Mouse (Mus musculus): ENCODE measurements at regions not wholly inside any gene's neighbourhood (a gene's known extent, or its start where the extent isn't known, plus 50 kb on each side); places are given as distances from the start of the nearest gene placed in this dataset.

- H3K9me3 ChIP-seq (replicated peaks; ENCODE audit: insufficient read depth, low read length) = no peaks in the 10 kb centered on the region
- H3K4me3 ChIP-seq (ENCODE audit: control insufficient read depth in 1 of 2, insufficient read depth in 1 of 2, low read depth in 2 of 2, low read length in 2 of 2) = no peak overlapping the region
- TF ChIP-seq CHD2 (IDR thresholded peaks at IDR 0.05; ENCODE audit: low read length) = no peak
- TF ChIP-seq TCF12 (IDR thresholded peaks at IDR 0.05; ENCODE audit: low read depth, low read length) = no peak
- no peak for TF ChIP-seq JUND (IDR thresholded peaks at IDR 0.05; ENCODE audit: low read depth, low read length)
- TF ChIP-seq POLR2AphosphoS5 (IDR thresholded peaks at IDR 0.05; ENCODE audit: borderline replicate concordance, low read depth, low read length) = no peak
- TF ChIP-seq POLR2AphosphoS2 (IDR thresholded peaks at IDR 0.05; ENCODE audit: low read length) = no peak
- no peak for TF ChIP-seq SIN3A (IDR thresholded peaks at IDR 0.05; ENCODE audit: low read length)
- TF ChIP-seq KAT2A (conservative IDR thresholded peaks at IDR 0.05; ENCODE audit: low read depth, low read length) = no peak
- no peak for TF ChIP-seq BHLHE40 (IDR thresholded peaks at IDR 0.05; ENCODE audit: borderline replicate concordance, low read depth, low read length)
- H3K79me2 ChIP-seq (ENCODE audit: control insufficient read depth, insufficient read depth, low read length, poor library complexity) = no peaks in the 10 kb centered on the region
- H3K27ac ChIP-seq (ENCODE audit: control insufficient read depth, low read depth, low read length) = no peak overlapping the region
- no peaks in the 10 kb centered on the region for H3K36me3 ChIP-seq (ENCODE audit: control insufficient read depth in 1 of 2, insufficient read depth in 2 of 2, low read length in 2 of 2)
- no peak for DNase-seq (ENCODE audit: low read depth, low spot score)
- no peaks in the 10 kb centered on the region for H3K4me1 ChIP-seq (ENCODE audit: control insufficient read depth in 1 of 2, insufficient read depth in 2 of 2, low read length in 2 of 2)
- no peaks in the 10 kb centered on the region for H3K27me3 ChIP-seq (ENCODE audit: control insufficient read depth in 1 of 2, insufficient read depth in 2 of 2, low read length in 2 of 2)
- H3K9ac ChIP-seq (ENCODE audit: control insufficient read depth, low read depth, low read length, poor library complexity, severe bottlenecking) = no peak overlapping the region
Observed at GRCm38 (mm10) chr14:60485889-60486274, 112.8 kb downstream of the Amer2 start.

- TF ChIP-seq MXI1 (IDR thresholded peaks at IDR 0.05; ENCODE audit: low read depth, low read length) = no peak
- no peak for TF ChIP-seq TAL1 (IDR thresholded peaks at IDR 0.05; ENCODE audit: low read length)
- no peak for TF ChIP-seq POLR2A (IDR thresholded peaks at IDR 0.05; ENCODE audit: control insufficient read depth in 1 of 2, insufficient read depth in 1 of 2, low read depth in 1 of 2, low read length in 2 of 2, poor library complexity in 1 of 2)
- TF ChIP-seq ZKSCAN1 (IDR thresholded peaks at IDR 0.05; ENCODE audit: low read depth, low read length) = no peak
- no peak for TF ChIP-seq GABPA (IDR thresholded peaks at IDR 0.05; ENCODE audit: low read depth, low read length)
- no peak for TF ChIP-seq EP300 (IDR thresholded peaks at IDR 0.05; ENCODE audit: low read depth in 1 of 2, low read length in 2 of 2)
- no peak for TF ChIP-seq ZMIZ1 (IDR thresholded peaks at IDR 0.05; ENCODE audit: low read depth, low read length)
- TF ChIP-seq MAZ (IDR thresholded peaks at IDR 0.05; ENCODE audit: low read depth, low read length) = no peak
- no peak for TF ChIP-seq BHLHE40 (IDR thresholded peaks at IDR 0.05; ENCODE audit: borderline replicate concordance, low read depth, low read length)
- TF ChIP-seq HCFC1 (IDR thresholded peaks at IDR 0.05; ENCODE audit: low read depth, low read length) = no peak
- TF ChIP-seq MYC (IDR thresholded peaks at IDR 0.05; ENCODE audit: low read depth, low read length) = no peak
- TF ChIP-seq SMC3 (IDR thresholded peaks at IDR 0.05; ENCODE audit: low read depth, low read length) = no peak
- no peak for TF ChIP-seq UBTF (IDR thresholded peaks at IDR 0.05; ENCODE audit: borderline replicate concordance, insufficient read depth, low read depth, low read length)
- no peak for TF ChIP-seq TBP (IDR thresholded peaks at IDR 0.05; ENCODE audit: low read depth, low read length)
- no peak for TF ChIP-seq ETS1 (IDR thresholded peaks at IDR 0.05; ENCODE audit: low read depth, low read length)
- no peak for TF ChIP-seq MAX (IDR thresholded peaks at IDR 0.05; ENCODE audit: low read length)
- no peak for TF ChIP-seq MYB (IDR thresholded peaks at IDR 0.05; ENCODE audit: low read depth, low read length)
- no peak for TF ChIP-seq SIN3A (IDR thresholded peaks at IDR 0.05; ENCODE audit: low read length)
- H3K9me3 ChIP-seq (replicated peaks; ENCODE audit: insufficient read depth, low read length) = no peaks in the 10 kb centered on the region
- no peaks in the 10 kb centered on the region for H3K79me2 ChIP-seq (ENCODE audit: control insufficient read depth, insufficient read depth, low read length, poor library complexity)
- H3K4me1 ChIP-seq (ENCODE audit: control insufficient read depth in 1 of 2, insufficient read depth in 2 of 2, low read length in 2 of 2) = no peaks in the 10 kb centered on the region
- DNase-seq (ENCODE audit: low read depth, low spot score) = no peak
- H3K27me3 ChIP-seq (ENCODE audit: control insufficient read depth in 1 of 2, insufficient read depth in 2 of 2, low read length in 2 of 2) = no peaks in the 10 kb centered on the region
- no peaks in the 10 kb centered on the region for H3K36me3 ChIP-seq (ENCODE audit: control insufficient read depth in 1 of 2, insufficient read depth in 2 of 2, low read length in 2 of 2)
- H3K4me3 ChIP-seq (ENCODE audit: control insufficient read depth in 1 of 2, insufficient read depth in 1 of 2, low read depth in 2 of 2, low read length in 2 of 2) = no peak overlapping the region
- H3K27ac ChIP-seq (ENCODE audit: control insufficient read depth, low read depth, low read length) = no peak overlapping the region
- H3K9ac ChIP-seq (ENCODE audit: control insufficient read depth, low read depth, low read length, poor library complexity, severe bottlenecking) = no peak overlapping the region
Observed at GRCm38 (mm10) chr14:60486278-60486935, 113.3 kb downstream of the Amer2 start.

All from MEL (cell line).